Mouse (Mus musculus): ENCODE measurements around the gene Gmip. TPM values are rescaled to one million over a fixed set of nuclear protein-coding genes. Genes with fewer than 3 reads are reported as not detected.

Gene Gmip
- polyA plus RNA-seq (2015; fragmentation: Nextera tagmentation; extraction: Ambion mirVana): 5.5 and 8.5 TPM in 2 replicates

GRCm38 (mm10) chr8:69808094-69808863 is at the start of gene Gmip:
TSS of gene Gmip (plus strand) at chr8:69808679.

GRCm38 (mm10) chr8:69774503-69775148 is 33.9 kb upstream of the Gmip start, which contains the start of gene Gm20422:
TSS of gene Gm20422 (minus strand) at chr8:69774886.

GRCm38 (mm10) chr8:69790773-69791367 is 17.6 kb upstream of the Gmip start, which contains the start of the genes Atp13a1 and Zfp866:
TSS of gene Atp13a1 (plus strand) at chr8:69791163.
TSS of gene Zfp866 (minus strand) at chr8:69791178.

GRCm38 (mm10) chr8:69822386-69823191 is 14.1 kb downstream of the Gmip start, which contains the start of gene Lpar2:
TSS of gene Lpar2 (plus strand) at chr8:69822429.

GRCm38 (mm10) chr8:69832298-69832853 is 23.9 kb downstream of the Gmip start, which contains the start of gene Pbx4:
TSS of gene Pbx4 (plus strand) at chr8:69832491.

Other genes with a start within 250 kb of the Gmip start
- gene Zfp868, start 183.1 kb upstream of the Gmip start, polyA plus RNA-seq (2015; fragmentation: Nextera tagmentation; extraction: Ambion mirVana): 8.5 and 9.0 TPM in 2 replicates
- gene Zfp964, start 154.2 kb upstream of the Gmip start, polyA plus RNA-seq (2015; fragmentation: Nextera tagmentation; extraction: Ambion mirVana): 0.71 and 0.87 TPM in 2 replicates
- gene Zfp869, start 98.0 kb upstream of the Gmip start, polyA plus RNA-seq (2015; fragmentation: Nextera tagmentation; extraction: Ambion mirVana): 12.5 and 13.6 TPM in 2 replicates
- gene Zfp963, start 58.7 kb upstream of the Gmip start, polyA plus RNA-seq (2015; fragmentation: Nextera tagmentation; extraction: Ambion mirVana): 1.7 and 2.6 TPM in 2 replicates
- gene Gm20422, start 33.8 kb upstream of the Gmip start, polyA plus RNA-seq (2015; fragmentation: Nextera tagmentation; extraction: Ambion mirVana): 0.29 and 0.59 TPM in 2 replicates
- gene Atp13a1, start 17.5 kb upstream of the Gmip start, polyA plus RNA-seq (2015; fragmentation: Nextera tagmentation; extraction: Ambion mirVana): 26.0 and 26.7 TPM in 2 replicates
- 10.9 and 11.7 TPM in 2 replicates for gene Zfp866, start 17.5 kb upstream of the Gmip start, polyA plus RNA-seq (2015; fragmentation: Nextera tagmentation; extraction: Ambion mirVana)
- 0.27 and 0.30 TPM in 2 replicates for gene Lpar2, start 13.8 kb downstream of the Gmip start, polyA plus RNA-seq (2015; fragmentation: Nextera tagmentation; extraction: Ambion mirVana)
- gene Pbx4, start 23.8 kb downstream of the Gmip start, polyA plus RNA-seq (2015; fragmentation: Nextera tagmentation; extraction: Ambion mirVana): 3.5 and 4.3 TPM in 2 replicates
- 0.46 and 0.52 TPM in 2 replicates for gene Cilp2, start 79.0 kb downstream of the Gmip start, polyA plus RNA-seq (2015; fragmentation: Nextera tagmentation; extraction: Ambion mirVana)
- gene Tssk6, start 93.5 kb downstream of the Gmip start, polyA plus RNA-seq (2015; fragmentation: Nextera tagmentation; extraction: Ambion mirVana): 2.2 and 2.3 TPM in 2 replicates
- gene Ndufa13, start 93.9 kb downstream of the Gmip start, polyA plus RNA-seq (2015; fragmentation: Nextera tagmentation; extraction: Ambion mirVana): 222 and 227 TPM in 2 replicates
- 1.3 and 2.2 TPM in 2 replicates for gene Yjefn3, start 94.0 kb downstream of the Gmip start, polyA plus RNA-seq (2015; fragmentation: Nextera tagmentation; extraction: Ambion mirVana)
- gene Gatad2a, start 187.7 kb downstream of the Gmip start, polyA plus RNA-seq (2015; fragmentation: Nextera tagmentation; extraction: Ambion mirVana): 26.5 and 27.4 TPM in 2 replicates
- 26.6 and 28.0 TPM in 2 replicates for gene Mau2, start 234.1 kb downstream of the Gmip start, polyA plus RNA-seq (2015; fragmentation: Nextera tagmentation; extraction: Ambion mirVana)
- 22.9 and 23.3 TPM in 2 replicates for gene Sugp1, start 234.1 kb downstream of the Gmip start, polyA plus RNA-seq (2015; fragmentation: Nextera tagmentation; extraction: Ambion mirVana)